Mouse (Mus musculus): ENCODE data around the gene Olfr259.

Gene Olfr259

GRCm38 (mm10) chr2:87114467-87114866 is at the start of gene Olfr259:
Gene Olfr259 (minus strand): TSS chr2:87114567.
- no peak for DNase-seq (ENCODE audit: low read depth, low spot score)

GRCm38 (mm10) chr2:87152524-87152923 is 38.2 kb upstream of the Olfr259 start, which contains the start of gene Olfr1111:
Gene Olfr1111 (minus strand): TSS chr2:87152624.
- DNase-seq (ENCODE audit: low read depth, low spot score) = no peak

- no peak for DNase-seq (ENCODE audit: low read depth, low spot score)
Measured at GRCm38 (mm10) chr2:87140200-87140599, 25.8 kb upstream of the Olfr259 start, which contains the start of gene Olfr1110. Gene Olfr1110 (minus strand): TSS chr2:87140300.

GRCm38 (mm10) chr2:87095908-87096307 is 18.5 kb downstream of the Olfr259 start, which contains the start of gene Olfr1109:
Gene Olfr1109 (minus strand): TSS chr2:87096008.
- DNase-seq (ENCODE audit: low read depth, low spot score) = no peak

GRCm38 (mm10) chr2:87075717-87076116 is 38.6 kb downstream of the Olfr259 start, which contains the start of gene Olfr1107:
Gene Olfr1107 (minus strand): TSS chr2:87075817.
- no peak for DNase-seq (ENCODE audit: low read depth, low spot score)

Data from mesoderm, embryonic 11.5 days (tissue).